Mouse (Mus musculus): ENCODE data around the gene Tmem202. TPM values are rescaled to one million over a fixed set of nuclear protein-coding genes. Genes with fewer than 3 reads are reported as not detected.

Gene Tmem202
- polyA plus RNA-seq, 1 experiment from 2014 or later, result not detected

DNA sequence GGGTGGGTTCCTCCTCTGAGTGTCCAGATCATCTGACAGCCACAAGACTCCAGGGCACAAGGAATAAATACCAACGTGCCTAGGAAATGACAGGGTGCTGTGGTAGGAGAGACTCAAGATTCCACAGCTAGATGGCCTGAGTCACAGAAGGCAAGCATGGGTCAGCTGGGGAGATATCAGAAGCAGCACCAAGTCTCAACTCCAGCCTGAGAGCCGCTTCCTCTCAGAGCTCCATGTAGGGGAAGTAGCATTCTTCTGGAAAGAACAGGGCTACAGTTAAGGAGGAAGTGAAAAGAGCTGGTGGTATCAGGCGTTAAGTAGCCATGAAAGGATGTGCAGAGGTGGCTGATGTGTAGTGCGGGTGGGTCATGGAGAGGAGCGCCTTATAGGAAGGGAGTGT lies 5.1 kb upstream of the Tmem202 start:
- Histone ChIP-seq H3K4me1 (ENCODE audit: control insufficient read depth, insufficient read depth, low read length) (peaks cover 9% of the 10 kb centered on the region), H3K4me3 (replicated peaks; ENCODE audit: low read length) (no peak overlapping the region), H3K4me2 (ENCODE audit: low read depth, low read length) (no peak overlapping the region), H3K27me3 (ENCODE audit: control insufficient read depth, insufficient read depth, low read length) (no peaks in the 10 kb centered on the region), H3K36me3 (ENCODE audit: control insufficient read depth, insufficient read depth, low read length) (no peaks in the 10 kb centered on the region), H3K9me3 (replicated peaks; ENCODE audit: control insufficient read depth, low read length) (no peaks in the 10 kb centered on the region), H3K27ac (ENCODE audit: low read length) (no peak overlapping the region), H3K9ac (ENCODE audit: low read length) (no peak overlapping the region)
- WGBS, result 75% methylated on average over 5 of the region's 5 CpGs
- no peak for ATAC-seq (ENCODE audit: insufficient read depth, low FRiP score)

DNA sequence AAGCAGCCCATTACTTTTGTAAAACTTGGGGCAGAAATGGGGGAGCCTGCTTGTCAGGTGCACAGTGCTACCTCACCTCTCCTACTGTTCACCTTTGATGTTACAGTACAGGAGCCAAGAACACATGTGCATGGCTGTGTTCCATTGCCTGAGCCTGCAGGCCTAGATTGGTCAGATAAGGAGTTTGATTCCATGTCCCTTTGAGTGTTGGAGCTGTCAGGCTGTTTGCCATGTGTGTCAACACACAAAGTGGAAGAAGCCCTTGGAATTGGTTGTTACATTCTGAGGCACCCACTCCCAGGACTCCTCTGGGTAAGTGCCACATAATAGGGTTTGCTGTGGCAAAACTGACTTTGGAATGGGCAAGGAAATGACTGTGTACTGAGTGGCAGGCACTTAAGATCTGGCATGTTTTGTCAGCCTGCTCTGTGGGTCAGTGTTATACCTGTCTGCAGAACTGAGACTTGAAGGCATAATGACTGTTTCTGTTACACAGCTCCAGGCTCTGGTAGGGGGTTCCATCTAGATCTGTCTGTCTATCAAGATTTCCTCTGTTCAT lies 3.2 kb upstream of the Tmem202 start:
- H3K36me3 ChIP-seq (ENCODE audit: control insufficient read depth, insufficient read depth, low read length), result no peaks in the 10 kb centered on the region
- H3K9me3 ChIP-seq (replicated peaks; ENCODE audit: control insufficient read depth, low read length), result no peaks in the 10 kb centered on the region
- ATAC-seq (ENCODE audit: insufficient read depth, low FRiP score), result no peak
- H3K27ac ChIP-seq (ENCODE audit: low read length), result no peak overlapping the region
- no peak overlapping the region for H3K4me2 ChIP-seq (ENCODE audit: low read depth, low read length)
- peaks cover 4% of the 10 kb centered on the region; the same call in 1 of the 2 replicates for H3K27me3 ChIP-seq (ENCODE audit: control insufficient read depth, insufficient read depth, low read length)
- no peak overlapping the region for H3K9ac ChIP-seq (ENCODE audit: low read length)
- no peak overlapping the region for H3K4me3 ChIP-seq (replicated peaks; ENCODE audit: low read length)
- peaks cover 9% of the 10 kb centered on the region for H3K4me1 ChIP-seq (ENCODE audit: control insufficient read depth, insufficient read depth, low read length)

DNA sequence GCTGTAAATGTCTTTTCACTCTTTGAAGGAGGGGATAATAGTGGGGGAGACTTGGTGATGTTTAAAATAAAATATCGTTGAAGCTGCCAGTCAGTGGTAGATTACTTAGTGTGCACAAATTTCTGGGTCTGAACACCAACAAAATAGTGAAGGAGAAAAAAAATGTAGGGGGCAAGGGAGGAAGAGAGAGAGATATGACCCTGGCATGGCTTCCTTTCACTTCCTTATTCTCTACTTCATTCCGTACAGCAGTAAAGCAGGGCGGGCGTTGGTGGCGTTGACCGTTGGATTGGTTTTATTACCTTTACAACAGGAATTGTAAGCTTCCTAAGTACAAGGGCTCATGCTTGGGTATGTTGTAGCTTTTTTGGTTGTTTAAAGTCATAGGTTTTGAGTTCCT lies 2.0 kb upstream of the Tmem202 start:
- Histone ChIP-seq H3K27me3 (ENCODE audit: control insufficient read depth, insufficient read depth, low read length) (peaks cover 5% of the 10 kb centered on the region; the same call in 1 of the 2 replicates), H3K27ac (ENCODE audit: low read length) (no peak overlapping the region), H3K4me1 (ENCODE audit: control insufficient read depth, insufficient read depth, low read length) (peaks cover 7% of the 10 kb centered on the region), H3K4me2 (ENCODE audit: low read depth, low read length) (0 out of 2 replicates have a peak overlapping the region, but pooled peaks have one; percentile 1), H3K36me3 (ENCODE audit: control insufficient read depth, insufficient read depth, low read length) (no peaks in the 10 kb centered on the region), H3K4me3 (replicated peaks; ENCODE audit: low read length) (no peak overlapping the region), H3K9me3 (replicated peaks; ENCODE audit: control insufficient read depth, low read length) (no peaks in the 10 kb centered on the region), H3K9ac (ENCODE audit: low read length) (no peak overlapping the region)
- WGBS, result 89% methylated on average over 6 of the region's 6 CpGs
- no peak for ATAC-seq (ENCODE audit: insufficient read depth, low FRiP score)

DNA sequence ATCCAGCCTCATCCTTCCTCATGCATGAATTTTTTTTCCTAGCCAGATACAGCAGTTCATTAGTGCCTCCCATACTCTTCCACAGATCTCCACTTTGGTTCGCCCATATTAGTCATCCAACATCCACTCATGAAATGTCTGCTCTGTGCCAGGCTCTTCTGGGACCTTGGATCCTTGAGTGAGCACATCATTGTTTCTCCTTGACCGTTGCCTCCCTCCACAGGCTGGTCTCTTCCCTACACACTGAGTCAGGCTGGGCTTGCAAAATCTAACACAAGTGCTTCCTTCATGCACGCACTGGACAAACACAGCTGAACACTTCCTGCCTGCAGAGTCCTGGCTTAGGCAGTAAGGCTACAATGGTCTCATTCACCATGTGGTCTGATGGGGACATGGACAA lies 2.0 kb downstream of the Tmem202 start:
- 70% methylated on average over 3 of the region's 3 CpGs for WGBS
- H3K9ac ChIP-seq (ENCODE audit: low read length), result no peak overlapping the region
- H3K4me2 ChIP-seq (ENCODE audit: low read depth, low read length), result no peak overlapping the region
- H3K27me3 ChIP-seq (ENCODE audit: control insufficient read depth, insufficient read depth, low read length), result peaks cover 5% of the 10 kb centered on the region; the same call in 1 of the 2 replicates
- H3K4me3 ChIP-seq (replicated peaks; ENCODE audit: low read length), result no peak overlapping the region
- peaks cover 7% of the 10 kb centered on the region for H3K4me1 ChIP-seq (ENCODE audit: control insufficient read depth, insufficient read depth, low read length)
- no peak for ATAC-seq (ENCODE audit: insufficient read depth, low FRiP score)
- H3K27ac ChIP-seq (ENCODE audit: low read length), result no peak overlapping the region
- no peaks in the 10 kb centered on the region for H3K9me3 ChIP-seq (replicated peaks; ENCODE audit: control insufficient read depth, low read length)
- no peaks in the 10 kb centered on the region for H3K36me3 ChIP-seq (ENCODE audit: control insufficient read depth, insufficient read depth, low read length)

DNA sequence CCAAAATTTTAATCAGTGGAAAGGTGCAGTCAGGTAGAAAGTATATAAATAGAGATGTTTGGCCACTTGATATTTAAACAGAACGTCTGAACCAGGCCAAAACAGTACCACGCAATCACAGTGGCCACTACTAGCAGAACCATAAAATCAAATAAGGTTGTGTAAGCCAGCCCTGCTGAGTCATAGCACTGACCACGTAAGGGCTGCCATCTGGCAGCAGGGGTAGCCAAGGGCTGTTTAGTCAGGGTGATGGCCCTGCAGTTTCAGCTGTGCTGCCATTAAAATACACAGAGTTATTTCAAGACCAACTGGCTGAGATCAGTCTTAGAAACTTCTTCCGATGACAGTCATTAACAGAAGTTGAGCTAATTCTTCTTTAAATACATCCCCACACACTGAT lies 5.8 kb downstream of the Tmem202 start:
- H3K27ac ChIP-seq (ENCODE audit: low read length), result no peak overlapping the region
- H3K9me3 ChIP-seq (replicated peaks; ENCODE audit: control insufficient read depth, low read length), result no peaks in the 10 kb centered on the region
- 68% methylated on average over 4 of the region's 4 CpGs for WGBS
- H3K9ac ChIP-seq (ENCODE audit: low read length), result no peak overlapping the region
- no peaks in the 10 kb centered on the region for H3K36me3 ChIP-seq (ENCODE audit: control insufficient read depth, insufficient read depth, low read length)
- no peaks in the 10 kb centered on the region for H3K4me1 ChIP-seq (ENCODE audit: control insufficient read depth, insufficient read depth, low read length)
- H3K4me2 ChIP-seq (ENCODE audit: low read depth, low read length), result no peak overlapping the region
- peaks cover 5% of the 10 kb centered on the region; the same call in 1 of the 2 replicates for H3K27me3 ChIP-seq (ENCODE audit: control insufficient read depth, insufficient read depth, low read length)
- H3K4me3 ChIP-seq (replicated peaks; ENCODE audit: low read length), result no peak overlapping the region
- ATAC-seq (ENCODE audit: insufficient read depth, low FRiP score), result no peak

GRCm38 (mm10) chr9:59533422-59533821 lies 6.2 kb downstream of the Tmem202 start:
- Histone ChIP-seq H3K27ac (ENCODE audit: low read length) (no peak overlapping the region), H3K4me2 (ENCODE audit: low read depth, low read length) (no peak overlapping the region), H3K4me3 (replicated peaks; ENCODE audit: low read length) (no peak overlapping the region), H3K36me3 (ENCODE audit: control insufficient read depth, insufficient read depth, low read length) (no peaks in the 10 kb centered on the region), H3K9me3 (replicated peaks; ENCODE audit: control insufficient read depth, low read length) (no peaks in the 10 kb centered on the region), H3K4me1 (ENCODE audit: control insufficient read depth, insufficient read depth, low read length) (no peaks in the 10 kb centered on the region), H3K27me3 (ENCODE audit: control insufficient read depth, insufficient read depth, low read length) (peaks cover 5% of the 10 kb centered on the region; the same call in 1 of the 2 replicates), H3K9ac (ENCODE audit: low read length) (no peak overlapping the region)
- WGBS, result 73% methylated on average over 2 of the region's 2 CpGs
- ATAC-seq (ENCODE audit: insufficient read depth, low FRiP score), result no peak

DNA sequence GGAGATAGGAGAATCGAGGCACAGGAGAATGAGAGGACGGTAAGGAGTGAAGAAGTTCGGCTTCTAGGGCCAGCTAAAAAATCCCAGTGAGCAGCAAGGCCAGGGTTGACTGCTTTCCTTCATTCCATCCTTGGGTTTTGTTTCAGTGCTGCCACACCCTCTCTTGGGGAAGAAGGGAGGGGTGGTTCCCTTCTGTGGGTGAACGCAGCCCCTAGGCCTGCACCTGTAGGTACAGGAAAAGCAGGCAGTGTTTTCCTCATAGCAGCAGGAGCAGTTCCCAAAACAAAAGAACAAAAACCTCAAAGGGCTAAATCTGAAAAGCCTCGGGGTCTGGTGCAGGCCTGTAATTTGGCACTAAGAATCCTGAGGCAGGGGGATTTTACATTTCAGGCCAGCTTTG lies 8.0 kb downstream of the Tmem202 start:
- no peak overlapping the region for H3K9ac ChIP-seq (ENCODE audit: low read length)
- no peaks in the 10 kb centered on the region for H3K9me3 ChIP-seq (replicated peaks; ENCODE audit: control insufficient read depth, low read length)
- H3K4me3 ChIP-seq (replicated peaks; ENCODE audit: low read length), result no peak overlapping the region
- H3K36me3 ChIP-seq (ENCODE audit: control insufficient read depth, insufficient read depth, low read length), result no peaks in the 10 kb centered on the region
- ATAC-seq (ENCODE audit: insufficient read depth, low FRiP score), result no peak
- WGBS, result 46% methylated on average over 5 of the region's 5 CpGs
- no peak overlapping the region for H3K4me2 ChIP-seq (ENCODE audit: low read depth, low read length)
- H3K27ac ChIP-seq (ENCODE audit: low read length), result no peak overlapping the region
- no peaks in the 10 kb centered on the region for H3K4me1 ChIP-seq (ENCODE audit: control insufficient read depth, insufficient read depth, low read length)
- H3K27me3 ChIP-seq (ENCODE audit: control insufficient read depth, insufficient read depth, low read length), result no peaks in the 10 kb centered on the region

DNA sequence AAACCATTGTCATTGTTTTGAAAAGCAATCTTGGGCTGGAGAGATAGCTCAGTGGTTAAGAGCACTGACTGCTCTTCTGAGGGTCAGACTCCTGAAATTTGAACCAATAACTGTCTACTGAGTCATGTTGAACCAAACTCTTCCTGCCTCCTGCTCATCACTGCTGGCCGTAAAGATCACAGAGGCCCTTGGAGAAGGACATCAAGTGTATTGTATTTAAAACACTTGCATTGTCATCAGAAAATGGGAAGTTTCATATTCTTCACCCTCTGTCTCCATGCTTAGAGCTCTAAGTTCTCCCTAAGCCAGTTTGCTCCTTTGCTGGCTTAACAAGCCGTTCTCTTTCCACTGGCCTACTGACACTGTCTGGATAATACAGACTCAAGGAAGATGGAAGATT lies 11.4 kb downstream of the Tmem202 start:
- Histone ChIP-seq H3K27ac (ENCODE audit: low read length) (no peak overlapping the region), H3K4me3 (replicated peaks; ENCODE audit: low read length) (no peak overlapping the region), H3K4me1 (ENCODE audit: control insufficient read depth, insufficient read depth, low read length) (no peaks in the 10 kb centered on the region), H3K9me3 (replicated peaks; ENCODE audit: control insufficient read depth, low read length) (no peaks in the 10 kb centered on the region), H3K9ac (ENCODE audit: low read length) (no peak overlapping the region), H3K36me3 (ENCODE audit: control insufficient read depth, insufficient read depth, low read length) (no peaks in the 10 kb centered on the region), H3K27me3 (ENCODE audit: control insufficient read depth, insufficient read depth, low read length) (no peaks in the 10 kb centered on the region), H3K4me2 (ENCODE audit: low read depth, low read length) (no peak overlapping the region)
- 79% methylated on average over 2 of the region's 2 CpGs for WGBS
- no peak for ATAC-seq (ENCODE audit: insufficient read depth, low FRiP score)

DNA sequence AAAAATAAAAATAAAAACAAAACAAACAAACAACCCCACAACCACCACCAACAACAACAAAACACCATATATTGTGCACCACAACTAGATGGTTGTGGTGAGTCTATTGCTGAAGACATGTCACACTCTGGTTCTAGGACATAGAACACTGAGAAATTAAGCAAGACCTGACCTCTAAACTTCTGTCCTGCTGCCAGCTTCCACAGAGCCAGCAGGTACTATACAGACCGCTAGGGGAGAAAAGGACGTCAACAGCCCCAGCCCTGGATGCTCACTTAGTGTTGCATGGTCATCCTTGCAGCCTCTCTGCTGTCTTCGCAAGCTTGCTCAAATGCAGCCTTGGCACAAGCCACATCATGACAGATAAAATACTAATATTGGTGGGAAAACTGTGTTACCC lies 12.1 kb downstream of the Tmem202 start:
- WGBS, result 79% methylated on average over 3 of the region's 3 CpGs
- ATAC-seq (ENCODE audit: insufficient read depth, low FRiP score), result no peak
- H3K4me3 ChIP-seq (replicated peaks; ENCODE audit: low read length), result no peak overlapping the region

More for the DNA sequence above, 12.1 kb downstream of the Tmem202 start:
- Histone ChIP-seq H3K9ac (ENCODE audit: low read length) (no peak overlapping the region), H3K27me3 (ENCODE audit: control insufficient read depth, insufficient read depth, low read length) (no peaks in the 10 kb centered on the region), H3K4me2 (ENCODE audit: low read depth, low read length) (no peak overlapping the region), H3K27ac (ENCODE audit: low read length) (no peak overlapping the region), H3K4me1 (ENCODE audit: control insufficient read depth, insufficient read depth, low read length) (no peaks in the 10 kb centered on the region), H3K36me3 (ENCODE audit: control insufficient read depth, insufficient read depth, low read length) (no peaks in the 10 kb centered on the region), H3K9me3 (replicated peaks; ENCODE audit: control insufficient read depth, low read length) (no peaks in the 10 kb centered on the region)
